Mouse (Mus musculus) kidney, adult 18-20 months (tissue): ENCODE results near the gene Cdkn2b.

Experiments
- DNase-seq: peaks from one replicate; pipeline ENCODE4 v3.0.0; 2021

Cdkn2b gene

DNA sequence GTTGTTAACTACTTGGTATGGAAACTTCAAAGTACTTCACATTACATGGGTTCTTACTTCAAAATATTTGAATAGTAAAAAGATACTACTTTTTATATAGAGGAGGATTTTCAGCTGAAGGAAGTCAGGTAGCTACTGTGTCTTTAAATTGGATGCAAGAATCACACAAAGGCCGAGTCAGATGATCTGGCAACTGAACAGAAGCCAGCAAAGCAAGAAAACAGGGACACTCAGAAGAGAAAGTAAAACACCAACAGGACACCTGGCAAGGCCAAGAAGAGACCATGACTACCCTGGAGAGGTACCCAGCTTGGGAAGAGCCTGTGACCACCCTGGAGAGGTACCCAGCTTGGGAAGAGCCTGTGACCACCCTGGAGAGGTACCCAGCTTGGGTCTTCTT, 24.3 kb downstream of the Cdkn2b start:
- DNase-seq: no peak

DNA sequence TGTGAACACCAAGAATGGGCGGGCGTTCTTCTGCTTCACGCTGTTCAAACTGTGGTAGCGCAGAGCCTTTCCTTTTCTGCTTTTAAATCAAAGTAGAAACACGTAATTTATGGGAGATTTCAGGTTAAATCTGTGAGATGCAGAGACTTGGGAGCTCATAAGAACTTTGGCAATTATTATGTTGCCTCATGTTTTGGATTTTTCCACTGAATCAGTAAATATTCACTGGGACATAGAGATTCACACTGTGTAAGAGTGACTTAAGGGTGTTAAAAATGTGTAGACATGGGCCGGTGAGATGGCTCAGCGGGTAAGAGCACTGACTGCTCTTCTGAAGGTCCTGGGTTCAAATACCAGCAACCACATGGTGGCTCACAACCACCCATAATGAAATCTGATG, 25.2 kb downstream of the Cdkn2b start:
- DNase-seq: no peak

- DNase-seq: no peak
These were observed 28.2 kb downstream of the Cdkn2b start for GRCm38 (mm10) chr4:89282661-89283060.

- DNase-seq: no peak
These were observed 28.7 kb downstream of the Cdkn2b start for GRCm38 (mm10) chr4:89282036-89282566.

DNA sequence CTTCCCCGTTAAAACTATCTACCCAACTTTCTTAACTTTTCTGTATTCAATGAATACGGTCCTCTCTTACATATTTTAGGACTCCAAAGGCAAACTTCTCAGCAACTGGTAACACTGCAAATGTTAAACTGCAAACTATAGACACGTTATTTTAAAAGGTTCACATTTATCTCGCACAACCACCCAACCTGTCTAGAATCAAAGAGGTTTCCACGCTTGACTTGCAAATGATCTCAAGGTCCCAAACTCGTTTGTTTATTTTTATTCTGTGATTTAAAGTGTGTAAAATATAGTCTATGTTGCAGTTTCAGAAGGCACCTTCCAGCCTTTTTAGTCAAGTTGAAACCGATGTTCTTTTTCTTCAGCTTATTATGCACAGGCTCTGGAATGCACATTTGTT, 29.6 kb downstream of the Cdkn2b start:
- no peak for DNase-seq

GRCm38 (mm10) chr4:89279641-89280040, 31.2 kb downstream of the Cdkn2b start:
- no peak for DNase-seq

DNA sequence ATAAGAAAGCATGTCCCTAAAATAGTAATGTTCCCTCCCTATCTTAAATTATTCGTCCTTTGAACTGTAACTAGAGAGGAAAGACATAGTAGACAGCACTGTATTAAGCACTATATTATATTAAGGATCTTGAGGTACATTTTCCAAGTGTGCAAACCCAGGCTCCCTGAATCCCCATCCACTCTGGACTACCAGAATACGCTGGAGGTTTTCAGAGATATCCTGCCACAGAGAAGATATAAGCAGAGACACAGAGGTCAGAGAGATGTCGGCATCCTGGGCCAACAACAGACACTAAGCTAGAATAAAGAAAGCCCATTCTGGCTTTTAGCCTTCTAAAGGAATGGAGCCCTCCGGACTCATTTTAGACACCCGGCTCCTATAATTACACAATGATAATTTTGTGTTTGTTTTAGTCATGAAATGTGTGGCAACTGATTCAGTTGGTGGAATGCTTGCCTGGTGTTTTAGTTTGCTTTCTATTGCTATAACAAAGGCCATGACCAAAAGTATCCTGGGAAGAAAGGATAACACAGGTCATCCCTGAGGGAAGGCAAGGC, 33.4 kb downstream of the Cdkn2b start:
- no peak for DNase-seq

- no peak for DNase-seq
These were observed 34.1 kb downstream of the Cdkn2b start for GRCm38 (mm10) chr4:89276669-89277219.

GRCm38 (mm10) chr4:89275811-89276584, 34.8 kb downstream of the Cdkn2b start:
- no peak for DNase-seq

DNA sequence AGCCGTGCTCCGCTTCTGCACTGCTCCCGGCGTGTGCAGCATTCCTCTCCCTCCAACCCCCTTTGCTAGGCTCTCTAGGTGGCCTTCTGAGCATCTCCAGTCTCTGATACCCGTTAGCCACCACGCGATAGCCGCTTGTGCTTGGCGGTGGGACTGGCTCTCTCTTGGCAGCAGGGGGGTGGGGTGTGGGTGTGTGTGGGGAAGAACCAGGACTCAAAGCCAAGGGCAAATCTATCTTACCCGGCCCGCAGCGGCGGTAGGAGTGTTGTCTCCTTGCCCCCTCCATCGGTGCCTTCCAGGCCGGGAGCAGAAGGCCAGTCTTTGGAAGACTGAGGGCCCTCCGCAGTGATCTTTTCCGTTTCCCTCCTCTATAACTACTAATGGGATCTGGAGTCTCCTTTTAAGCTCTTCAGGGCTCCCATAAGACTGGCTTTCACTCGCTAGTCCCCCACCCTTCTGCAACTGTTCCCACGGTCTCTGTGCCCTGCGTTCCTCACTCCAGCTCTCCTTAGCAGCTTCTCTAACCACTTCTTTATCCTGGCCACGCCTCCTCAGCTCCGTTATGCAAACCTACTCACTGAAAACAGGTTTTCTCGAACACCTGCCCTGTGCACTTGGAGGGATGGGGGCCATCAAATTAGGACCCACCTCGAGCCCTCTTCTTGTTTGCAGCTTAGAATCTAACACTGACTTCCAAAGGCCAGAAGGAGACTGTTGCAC, 35.9 kb downstream of the Cdkn2b start:
- DNase-seq: no peak

DNA sequence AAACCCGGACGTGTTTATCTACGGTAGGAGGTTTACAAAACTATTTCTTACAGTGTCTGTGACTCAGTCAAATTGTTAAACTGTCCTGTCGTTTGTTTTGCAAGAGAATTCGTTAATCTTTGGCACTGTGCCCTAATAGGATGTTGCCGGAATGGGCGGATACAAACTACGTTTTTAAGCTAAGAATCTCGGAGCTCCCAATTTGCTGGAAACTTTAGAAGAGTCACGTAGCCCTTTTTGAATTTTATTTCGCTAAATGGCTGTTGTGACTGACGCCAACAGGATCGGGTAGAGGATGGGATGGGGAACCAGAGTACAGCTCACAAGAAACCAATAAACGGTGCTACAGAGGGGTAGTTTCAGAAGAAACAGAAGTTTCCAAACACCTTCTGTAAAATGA, 36.8 kb downstream of the Cdkn2b start:
- DNase-seq: no peak

- DNase-seq: no peak
These were observed 37.3 kb downstream of the Cdkn2b start for GRCm38 (mm10) chr4:89273585-89273984.

DNA sequence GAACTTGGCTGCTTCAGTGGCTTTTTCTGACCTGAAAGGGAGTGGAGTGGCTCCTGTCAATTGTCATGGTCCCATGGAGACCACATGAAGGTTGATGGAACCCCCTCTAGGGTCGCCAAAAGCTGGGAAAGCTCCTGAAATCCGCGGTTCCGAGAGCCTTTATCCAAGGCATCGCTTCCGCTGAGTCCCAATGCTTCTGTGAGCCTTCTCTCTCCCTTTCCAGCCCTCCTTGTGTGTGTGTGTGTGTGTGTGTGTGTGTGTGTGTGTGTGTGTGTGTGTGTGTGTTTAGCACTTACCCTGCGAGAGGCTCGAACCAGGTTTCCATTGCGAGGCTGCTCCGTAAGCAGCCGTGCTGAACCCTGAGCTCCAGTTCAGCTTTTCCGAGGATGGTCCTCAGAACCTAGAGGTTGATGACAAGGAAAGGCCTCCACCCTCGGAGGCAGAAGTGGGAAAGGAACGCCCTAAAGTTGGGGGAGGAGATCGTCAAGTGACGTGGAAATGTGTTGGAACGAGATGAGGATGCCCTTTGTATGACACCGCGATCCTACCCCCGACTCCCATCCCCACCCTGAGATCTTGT, 37.8 kb downstream of the Cdkn2b start:
- no peak for DNase-seq

- DNase-seq: no peak
These were observed 38.6 kb downstream of the Cdkn2b start for GRCm38 (mm10) chr4:89272101-89272718.

DNA sequence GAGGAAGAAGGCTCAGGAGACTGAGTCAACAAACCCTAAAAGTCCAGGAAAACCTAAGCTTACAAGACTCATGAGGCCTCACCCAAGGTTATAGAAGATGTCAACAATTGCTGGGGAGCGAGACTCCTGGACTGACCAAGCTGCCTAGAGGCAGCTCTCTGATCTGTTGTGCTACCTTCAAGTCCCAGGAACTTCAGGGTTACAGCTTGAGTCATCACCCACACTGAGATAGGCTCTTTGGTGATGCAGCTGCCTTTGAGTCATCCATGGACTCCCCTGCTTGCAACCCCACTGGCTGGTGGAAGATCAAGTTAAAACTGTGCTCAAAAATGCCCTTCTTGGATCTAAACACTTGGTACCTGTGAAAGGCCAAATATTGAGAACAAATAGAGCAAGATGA, 53.1 kb downstream of the Cdkn2b start:
- no peak for DNase-seq
